Mouse (Mus musculus) brain, embryonic 14.5 days (tissue): ENCODE results near the gene Tmem143. TPM values are rescaled to one million over a fixed set of nuclear protein-coding genes. Genes with fewer than 3 reads are reported as not detected.

ENCODE experiments used
- DNase-seq: peaks from one replicate; pipeline ENCODE4 v3.0.0-alpha.2; 2011; ENCODE audit warnings: low read depth
- CTCF ChIP-seq: fragments of 200-500 bp; IDR thresholded peaks from 2 replicates; pipeline ENCODE4 v1.5.1; 2012; ENCODE audit warnings: inconsistent platforms, mild to moderate bottlenecking, moderate library complexity, borderline replicate concordance; ENCODE audit not compliant: insufficient read depth, insufficient read length; ENCODE audit errors: extremely low read depth
- POLR2A ChIP-seq: fragments of 200-500 bp; IDR thresholded peaks from 2 replicates; pipeline ENCODE4 v1.6.1; 2012; ENCODE audit warnings: mild to moderate bottlenecking, inconsistent platforms, borderline replicate concordance; ENCODE audit not compliant: poor library complexity, insufficient read depth, insufficient read length, severe bottlenecking; ENCODE audit errors: extremely low read depth
- polyA plus RNA-seq: library from polyadenylated mRNA; depleted of rRNA; stranded (reverse); fragments of >200 nt; gene quantifications from 2 replicates; pipeline ENCODE4 v1.2.3, GENCODE M21; 2012

The Tmem143 gene
- polyA plus RNA-seq, 1 experiment: 19.1 TPM

GRCm38 (mm10) chr7:45917004-45917704 lies 20.4 kb downstream of the Tmem143 start:
- no peak for TF ChIP-seq POLR2A
- TF ChIP-seq CTCF: no peak
- no peak for DNase-seq

- TF ChIP-seq CTCF: no peak
- TF ChIP-seq POLR2A: no peak
- no peak for DNase-seq
These were observed 21.2 kb downstream of the Tmem143 start for GRCm38 (mm10) chr7:45917926-45918325.

GRCm38 (mm10) chr7:45919083-45919671 lies 22.4 kb downstream of the Tmem143 start:
- TF ChIP-seq CTCF: peak; percentile 35; the same call in 1 of the 2 replicates
- no peak for TF ChIP-seq POLR2A
- no peak for DNase-seq

GRCm38 (mm10) chr7:45919761-45920160 lies 23.0 kb downstream of the Tmem143 start:
- DNase-seq: no peak
- TF ChIP-seq CTCF (no peak), POLR2A (no peak)

GRCm38 (mm10) chr7:45920583-45921241 lies 24.0 kb downstream of the Tmem143 start:
- no peak for DNase-seq
- no peak for TF ChIP-seq POLR2A
- TF ChIP-seq CTCF: no peak

- TF ChIP-seq CTCF: no peak
- TF ChIP-seq POLR2A: no peak
- DNase-seq: no peak
These were observed 24.5 kb downstream of the Tmem143 start, which contains the start of gene Emp3 for GRCm38 (mm10) chr7:45921242-45921621. Gene Emp3 (minus strand): TSS chr7:45921404.

GRCm38 (mm10) chr7:45921950-45922600 lies 25.3 kb downstream of the Tmem143 start:
- TF ChIP-seq CTCF (no peak), POLR2A (no peak)

GRCm38 (mm10) chr7:45922928-45923761 lies 26.4 kb downstream of the Tmem143 start:
- DNase-seq: peak; percentile 98
- TF ChIP-seq POLR2A (peak; percentile 44; the same call in 1 of the 2 replicates), CTCF (no peak)

More at GRCm38 (mm10) chr7:45921950-45922600, 25.3 kb downstream of the Tmem143 start:
- DNase-seq: no peak

GRCm38 (mm10) chr7:45923762-45924428 lies 27.2 kb downstream of the Tmem143 start, which contains the start of gene Ccdc114:
Gene Ccdc114 (plus strand): TSS chr7:45924072.
- peak; percentile 49 for DNase-seq

GRCm38 (mm10) chr7:45924429-45924816 lies 27.7 kb downstream of the Tmem143 start:
- TF ChIP-seq POLR2A (no peak), CTCF (no peak)
- no peak for DNase-seq

More at GRCm38 (mm10) chr7:45923762-45924428, 27.2 kb downstream of the Tmem143 start, which contains the start of gene Ccdc114:
- no peak for TF ChIP-seq CTCF
- no peak for TF ChIP-seq POLR2A
